Mouse (Mus musculus) skeletal muscle tissue, adult 2 months (tissue): ENCODE data around the gene Mob3a.

ENCODE experiments used
- DNase-seq: peaks from one replicate; pipeline ENCODE4 v3.0.0-alpha.2; 2012; ENCODE audit warnings: low read depth, low spot score

The Mob3a gene

DNA sequence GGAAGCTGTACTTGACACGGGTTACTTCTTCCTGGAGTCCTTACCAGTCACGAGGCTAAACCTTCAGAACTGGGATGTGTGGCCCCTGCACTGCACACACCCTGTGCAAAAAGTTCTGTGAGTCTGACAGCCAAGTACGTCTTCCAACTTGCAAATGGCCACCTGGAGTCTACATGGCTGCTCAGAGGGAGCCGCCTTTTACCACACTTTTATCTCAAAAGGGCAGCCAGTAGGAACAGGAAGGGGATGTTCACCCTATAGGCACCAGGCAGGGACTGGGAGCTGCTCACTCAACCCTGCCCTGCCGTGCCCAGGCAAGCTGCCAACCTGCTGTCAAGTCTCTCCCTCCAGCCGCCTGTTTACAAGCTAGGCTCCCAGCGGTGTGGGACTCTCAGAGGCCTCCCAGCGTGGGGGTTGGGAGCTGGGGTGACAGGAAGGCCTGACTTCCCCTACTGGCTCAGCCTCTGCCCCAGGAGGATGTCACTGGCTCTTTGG lies 23.8 kb downstream of the Mob3a start, which contains the start of gene Mknk2:
TSS of gene Mknk2 (minus strand) at position 171 of the 495 bp plus-strand sequence.
- peak; percentile 98 for DNase-seq

DNA sequence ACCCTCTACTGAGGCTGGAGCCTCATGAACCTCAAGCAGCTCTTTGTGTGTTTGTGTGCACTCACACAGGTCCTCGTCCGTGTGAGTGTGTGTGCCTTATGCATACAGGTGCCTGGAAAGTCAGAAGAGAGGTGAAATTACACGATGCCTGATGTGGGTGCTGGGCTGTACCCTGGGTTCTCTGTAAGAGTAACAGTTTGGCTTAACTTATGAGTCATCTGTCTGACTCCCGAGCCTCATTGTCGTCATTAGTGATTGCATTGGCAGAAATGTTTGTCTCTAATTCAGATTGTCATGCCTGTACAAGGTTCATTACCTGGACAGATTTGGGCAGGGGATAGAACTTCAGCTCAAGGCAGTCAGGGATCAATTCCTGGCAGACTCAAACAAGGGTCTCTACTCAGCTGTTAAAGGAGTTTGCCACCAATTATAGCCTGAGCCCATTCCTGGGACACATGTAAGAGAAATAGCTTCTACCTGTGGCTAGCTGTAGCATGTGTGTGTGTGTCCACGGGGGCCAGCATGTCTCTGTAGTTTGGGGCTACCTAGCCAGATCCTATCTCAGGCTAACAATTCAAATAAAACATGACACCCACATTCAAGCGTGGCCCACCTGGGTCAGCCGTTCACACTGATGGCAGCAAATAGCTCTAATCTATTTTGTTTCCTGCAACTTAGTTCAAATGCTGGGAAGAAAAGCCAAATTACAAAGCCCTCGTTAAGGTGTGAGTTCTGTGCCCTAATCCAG lies 24.5 kb downstream of the Mob3a start:
- DNase-seq: peak; percentile 73

DNA sequence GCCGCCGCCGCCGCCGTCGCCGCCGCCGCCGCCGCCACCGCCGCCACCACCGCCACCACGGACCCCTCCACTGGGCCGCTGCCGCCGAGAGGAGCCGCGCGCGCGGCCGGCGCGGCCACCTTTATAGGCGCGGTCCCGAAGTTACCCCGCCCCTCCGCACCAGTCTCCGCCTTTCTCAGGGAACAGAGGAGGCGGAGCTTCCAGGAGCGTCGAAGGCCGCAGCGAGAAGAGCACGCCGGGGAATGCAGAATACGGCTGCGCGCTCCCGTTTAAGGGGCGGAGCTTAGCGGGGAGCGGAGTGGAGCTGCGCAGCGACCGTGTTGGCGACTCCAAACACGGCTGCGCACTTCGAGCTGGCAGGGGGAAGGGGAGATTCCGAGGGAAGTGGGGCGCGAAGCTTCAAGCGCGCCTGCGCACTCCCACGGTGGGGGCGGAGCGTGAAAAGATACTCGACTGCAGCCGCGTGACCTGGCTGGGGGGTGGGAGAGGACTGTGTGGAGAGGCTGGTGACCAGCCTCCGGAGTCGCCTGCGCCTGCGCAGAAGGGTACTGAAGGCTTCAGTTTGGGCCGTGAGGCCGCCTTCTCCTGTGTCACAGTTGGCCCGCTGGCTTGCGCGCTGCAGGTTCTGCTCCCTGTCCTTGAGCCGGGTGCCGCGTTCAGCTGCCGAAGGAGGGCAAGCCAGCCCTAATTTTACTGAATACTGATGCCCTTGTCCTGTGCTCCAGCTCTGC lies 25.4 kb downstream of the Mob3a start:
- peak; percentile 100 for DNase-seq

DNA sequence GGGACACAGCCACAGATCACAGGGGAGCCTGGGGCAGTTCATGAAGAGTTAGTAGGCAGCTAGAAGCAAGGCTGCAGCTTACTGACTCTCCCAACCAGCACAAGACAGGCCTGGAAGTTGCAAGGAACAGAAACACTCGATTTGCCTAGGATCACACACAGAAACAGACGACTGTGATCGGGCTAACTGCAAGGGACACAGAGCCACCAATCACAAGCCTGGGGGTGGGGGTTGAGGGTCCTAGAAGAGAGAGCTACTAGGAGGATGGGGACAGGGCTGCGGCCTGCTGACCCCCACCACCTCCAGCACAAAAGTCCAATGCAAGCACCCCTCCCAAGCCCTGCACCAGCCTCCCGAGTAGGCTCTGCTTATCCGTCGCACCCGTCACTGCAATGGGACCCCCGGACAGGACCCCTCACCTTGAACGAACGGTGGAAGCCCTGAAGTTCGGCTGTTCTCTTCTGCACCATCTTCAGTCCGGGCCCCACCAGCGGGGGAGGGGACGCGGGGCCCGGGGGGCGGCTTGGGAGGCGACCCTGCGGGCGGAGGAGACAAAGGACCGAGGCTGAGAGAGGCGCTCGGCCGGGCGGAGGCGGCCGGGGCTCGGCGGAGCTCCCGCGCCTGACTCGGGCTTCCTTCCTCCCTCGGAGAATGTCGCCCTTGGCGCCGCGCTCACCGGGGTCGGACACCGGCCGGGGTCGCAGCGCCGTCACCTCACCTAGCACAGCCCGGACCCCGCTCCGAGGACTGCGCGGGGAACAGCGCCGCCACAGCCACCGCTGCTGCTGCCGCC lies 26.2 kb downstream of the Mob3a start:
- no peak for DNase-seq

- no peak for DNase-seq
Measured at GRCm38 (mm10) chr10:80674851-80675404, 26.8 kb downstream of the Mob3a start.

DNA sequence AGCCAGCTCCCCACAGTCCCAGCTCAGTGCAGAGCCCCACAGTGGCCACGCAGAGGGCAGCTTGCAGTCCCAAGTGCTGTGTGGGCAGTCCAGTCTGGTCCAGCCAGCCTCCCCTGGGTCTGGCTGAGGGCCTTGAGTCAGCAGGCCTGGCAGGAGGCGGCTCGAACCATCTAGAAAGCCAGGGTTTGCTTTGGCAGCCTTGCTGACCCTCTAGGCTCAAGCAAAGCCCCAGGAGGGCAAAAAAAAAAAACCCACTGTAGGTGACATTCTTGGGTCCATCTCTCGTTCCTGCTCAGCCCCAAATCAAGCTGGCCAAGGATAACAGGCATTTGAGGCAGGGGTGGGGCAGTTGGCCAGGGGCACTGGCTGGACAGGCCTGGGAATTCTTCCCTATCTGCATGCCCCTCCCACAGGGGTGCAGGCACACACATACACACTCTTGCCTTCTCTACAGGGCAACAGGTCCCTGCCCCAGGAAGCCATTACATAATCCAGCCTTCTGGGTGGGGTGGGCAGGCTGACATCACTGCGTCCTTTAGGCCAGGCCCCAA lies 27.5 kb downstream of the Mob3a start:
- DNase-seq: peak; percentile 73

- DNase-seq: no peak
Measured at GRCm38 (mm10) chr10:80673690-80674089, 28.1 kb downstream of the Mob3a start.

DNA sequence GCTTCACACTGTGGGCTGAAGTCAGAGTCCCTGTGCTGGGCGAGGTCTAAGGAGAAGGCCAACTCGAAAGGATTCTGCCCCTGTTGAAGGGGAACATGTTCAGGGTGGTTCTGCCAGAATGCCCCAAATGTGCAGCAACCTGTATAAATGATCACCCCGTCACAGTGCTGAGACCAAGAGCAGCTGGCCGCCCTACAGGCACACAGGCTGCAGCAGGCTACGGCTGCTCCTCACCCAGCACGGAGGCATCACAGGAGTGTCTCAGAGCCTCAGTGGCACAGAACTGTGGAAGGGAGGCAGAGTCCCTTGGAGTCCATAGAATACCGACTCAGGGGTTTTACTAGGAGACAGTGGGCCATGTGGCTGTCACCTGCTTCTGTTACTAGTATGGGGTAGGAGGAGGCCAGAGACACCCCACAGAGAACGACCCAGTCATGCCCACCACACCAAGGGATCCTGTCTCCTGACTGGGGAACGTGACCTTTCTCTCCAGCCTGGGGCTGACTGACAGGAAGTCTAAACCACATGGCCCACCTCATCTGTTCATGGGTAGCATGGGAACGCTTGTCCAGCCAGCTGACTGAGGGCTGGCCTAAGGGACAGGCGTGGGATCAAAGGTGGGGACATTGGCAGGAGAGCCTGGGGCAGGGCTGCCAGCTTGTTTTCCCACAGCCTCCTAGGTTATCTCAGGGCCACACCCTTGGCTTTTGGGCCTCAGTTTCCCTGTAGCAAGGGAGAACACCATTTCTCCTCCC lies 29.7 kb downstream of the Mob3a start:
- peak; percentile 74 for DNase-seq

- peak; percentile 90 for DNase-seq
Measured at GRCm38 (mm10) chr10:80671251-80671650, 30.5 kb downstream of the Mob3a start.

DNA sequence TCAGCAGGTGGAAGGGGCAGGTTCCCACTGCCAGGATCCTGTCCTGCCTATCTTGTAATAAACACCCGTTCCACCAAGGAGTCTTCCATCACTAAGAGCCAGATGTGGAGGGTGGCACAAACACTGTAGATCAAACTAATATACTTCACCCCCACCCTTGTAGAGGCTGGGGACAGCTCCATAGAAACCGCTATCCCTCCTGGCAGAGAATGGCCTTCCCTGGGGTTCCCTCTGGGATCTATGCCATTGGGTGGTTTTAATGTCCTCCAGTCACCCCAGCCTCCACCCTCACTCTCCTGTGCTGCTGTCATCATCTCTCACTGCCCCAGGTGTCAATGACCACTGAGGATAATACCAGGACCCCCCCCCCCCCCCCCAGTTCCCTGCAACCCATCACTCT lies 31.2 kb downstream of the Mob3a start:
- no peak for DNase-seq

- DNase-seq: peak; percentile 90
Measured at GRCm38 (mm10) chr10:80669737-80670485, 31.9 kb downstream of the Mob3a start.

- DNase-seq: no peak
Measured at GRCm38 (mm10) chr10:80669018-80669417, 32.8 kb downstream of the Mob3a start.

DNA sequence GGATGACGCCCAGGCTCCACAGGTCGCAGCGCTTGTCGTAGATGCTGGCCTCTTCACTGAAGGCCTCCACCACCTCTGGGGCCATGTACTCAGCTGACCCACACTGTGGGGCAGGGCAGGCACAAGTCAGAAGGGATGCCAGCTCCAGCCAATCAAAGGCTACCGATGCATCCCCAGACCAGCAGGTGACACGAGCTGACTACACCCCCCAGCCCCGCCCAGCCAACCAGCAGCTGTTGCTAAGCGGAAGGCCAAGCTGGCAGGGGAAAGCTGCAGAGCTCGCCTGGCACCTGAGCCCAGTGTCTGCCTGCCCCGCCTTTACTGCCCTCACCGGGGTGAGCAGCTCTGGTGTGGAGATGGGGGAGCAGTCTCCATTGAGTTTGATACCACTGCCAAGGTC lies 33.2 kb downstream of the Mob3a start:
- DNase-seq: peak; percentile 90

DNA sequence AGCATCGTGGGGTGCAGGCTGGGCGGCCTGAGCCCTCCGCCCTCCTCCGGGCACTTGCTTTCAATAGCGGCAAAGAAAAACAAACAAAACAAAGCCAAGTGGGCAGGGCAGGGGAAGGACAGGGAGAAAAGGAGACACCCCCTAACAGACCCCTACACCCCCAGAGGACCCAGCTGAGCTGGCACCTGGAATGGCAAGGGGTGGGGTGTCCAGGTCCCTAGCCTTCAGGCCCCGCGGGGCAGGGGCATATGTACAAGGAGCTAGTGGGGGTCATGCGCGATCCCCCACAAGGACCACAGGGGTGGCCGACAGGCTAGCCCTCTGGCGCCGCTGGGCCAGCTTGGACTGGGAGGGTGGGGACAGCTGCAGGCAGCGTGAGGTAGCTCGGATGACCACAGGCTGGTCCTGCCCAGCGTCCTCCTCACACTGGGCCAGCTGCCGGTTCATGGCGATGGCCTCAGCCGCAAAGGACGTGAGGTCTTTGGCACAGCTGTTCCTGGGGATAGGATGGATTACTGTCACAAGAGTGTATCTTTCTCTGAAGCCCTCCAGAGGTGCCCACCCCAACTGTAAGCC lies 34.9 kb downstream of the Mob3a start:
- peak; percentile 78 for DNase-seq

DNA sequence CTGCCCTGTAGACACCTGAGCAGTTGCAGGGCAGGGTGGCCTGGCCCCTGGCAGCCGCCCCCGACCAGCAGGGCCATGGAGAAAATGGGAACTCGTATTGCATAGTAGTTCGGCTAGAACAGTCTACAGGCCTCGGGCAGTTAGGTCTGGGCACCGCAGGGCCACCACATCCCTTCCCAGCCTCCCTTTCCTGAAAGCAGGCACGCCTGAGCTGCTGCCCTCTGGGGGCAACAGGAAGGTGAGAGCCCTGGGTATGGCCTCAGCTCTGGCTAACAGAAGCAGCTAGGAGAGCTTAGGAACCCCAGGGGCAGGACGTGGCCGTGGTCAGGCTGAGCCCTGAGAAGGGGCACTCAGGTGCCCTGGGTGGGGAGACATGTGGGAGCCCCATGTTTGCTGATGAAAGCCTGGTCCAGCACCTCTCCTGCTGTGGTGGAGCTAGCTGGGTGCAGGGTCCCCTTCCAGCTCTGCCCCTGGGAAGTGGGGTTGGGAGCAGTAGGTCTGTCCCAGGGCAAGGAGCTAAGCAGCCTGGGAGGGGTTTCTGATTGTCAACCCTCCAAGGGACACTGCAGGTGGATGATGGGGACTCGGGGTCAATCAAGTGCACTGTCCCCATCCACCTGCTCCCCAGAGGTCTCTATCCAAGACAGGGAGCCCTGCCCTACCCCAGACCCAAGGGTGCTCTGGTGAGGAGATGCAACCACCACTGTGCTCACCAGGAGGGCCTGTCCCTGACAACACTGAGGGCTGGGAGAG lies 35.6 kb downstream of the Mob3a start:
- no peak for DNase-seq

DNA sequence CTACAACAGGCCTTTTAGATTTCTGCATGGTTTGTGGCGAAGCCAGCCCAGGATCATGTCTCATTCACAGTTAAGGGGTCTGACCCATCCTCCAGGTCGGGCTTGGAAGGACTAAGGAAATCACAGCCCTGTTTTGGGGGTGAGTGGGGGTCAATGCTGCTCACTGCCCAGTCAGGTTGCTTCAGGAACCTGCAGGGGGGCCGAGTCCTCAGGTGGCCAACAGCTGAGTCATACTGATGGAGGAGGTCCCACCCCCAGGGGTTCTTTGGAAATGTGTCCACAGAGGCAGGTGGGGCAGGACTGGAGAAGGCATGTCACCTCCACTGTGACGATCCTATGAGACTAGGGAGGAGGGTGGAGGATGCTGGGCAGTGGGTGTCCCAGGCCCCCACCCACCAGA lies 36.3 kb downstream of the Mob3a start:
- DNase-seq: no peak

- DNase-seq: peak; percentile 88
Measured at GRCm38 (mm10) chr10:80665016-80665380, 36.8 kb downstream of the Mob3a start.

DNA sequence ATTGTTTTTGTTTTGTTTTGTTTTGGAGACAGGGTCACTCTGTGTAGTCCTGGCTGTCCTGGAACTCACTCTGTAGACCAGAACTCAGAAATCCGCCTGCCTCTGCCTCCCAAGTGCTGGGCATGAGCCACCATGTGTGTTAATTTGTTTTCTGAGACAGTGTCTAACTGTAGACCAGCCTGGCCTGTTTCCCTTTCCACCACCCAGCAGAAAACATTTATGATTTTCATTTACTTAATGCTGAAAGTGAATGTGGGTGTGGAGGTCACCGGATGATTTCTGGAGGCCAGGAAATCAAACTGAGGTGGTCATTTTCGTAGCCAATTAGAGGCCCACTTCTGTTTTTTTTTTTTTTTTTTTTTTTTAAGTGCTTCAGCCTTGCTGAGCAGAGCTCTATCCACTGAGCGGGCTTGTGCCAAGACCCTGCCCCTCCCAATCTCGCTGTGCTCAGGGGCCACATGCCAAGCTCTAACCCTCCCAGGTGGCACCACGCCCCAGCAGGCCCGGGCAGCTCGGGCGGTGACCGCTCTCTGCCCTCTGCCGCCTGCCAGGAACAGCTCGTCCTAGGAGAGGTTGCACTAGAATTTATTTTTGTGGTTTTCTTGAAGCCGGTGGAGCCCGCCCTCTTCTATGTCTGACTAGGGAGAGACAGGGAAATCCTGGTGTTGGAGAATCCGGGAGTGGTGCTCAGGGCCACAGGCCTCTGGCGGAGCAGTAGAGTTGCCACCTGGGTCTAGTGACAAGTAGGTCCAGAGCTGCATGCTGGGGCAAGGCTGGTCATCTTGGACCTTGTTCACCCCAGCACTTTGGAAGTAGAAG lies 37.4 kb downstream of the Mob3a start:
- DNase-seq: peak; percentile 95
